Mouse (Mus musculus): ENCODE data around the gene Gm15155.

DNA sequence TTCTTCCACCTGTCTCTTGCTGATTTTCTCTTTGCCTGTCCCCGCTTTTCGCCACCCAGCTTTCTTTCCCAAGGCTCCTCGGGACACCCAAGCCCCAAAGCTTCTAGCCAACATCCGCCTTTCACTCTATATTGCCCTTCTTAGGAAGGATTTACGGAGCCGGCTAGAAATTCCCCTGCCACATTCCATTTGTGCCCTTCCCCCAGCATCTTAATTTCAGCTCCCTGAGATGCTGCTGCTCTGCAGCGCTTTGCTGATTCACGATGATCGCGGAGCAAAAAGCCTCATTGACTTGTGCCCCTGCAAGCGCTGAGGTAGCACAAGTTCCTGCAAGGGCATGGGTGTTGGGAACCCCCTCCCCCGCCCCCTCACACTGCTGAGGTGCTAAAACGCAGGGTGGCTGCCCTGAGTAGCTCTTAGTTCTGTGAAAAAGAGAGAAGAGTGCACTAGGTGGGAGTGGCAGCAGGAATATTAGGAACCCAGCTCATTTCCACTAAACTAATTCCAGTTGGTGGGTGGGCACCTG, 1.2 kb downstream of the Gm15155 start:
- TF ChIP-seq POLR2A (IDR thresholded peaks at IDR 0.05; ENCODE audit: borderline replicate concordance, control insufficient read depth, low read depth, low read length) = no peak
- no peak for TF ChIP-seq CTCF (IDR thresholded peaks at IDR 0.05; ENCODE audit: control insufficient read depth, insufficient read depth, low read length)
